In genomic region chr4:66404201-66404711, GRCm38 (mm10) we compare ENCODE assay signal across 8 mouse cellular contexts. TPM values are rescaled to one million over a fixed set of nuclear protein-coding genes. Genes with fewer than 3 reads are reported as not detected.
DNase-seq lines count a peak whose midpoint lies in the region; ATAC-seq and TF ChIP-seq lines count a peak whose summit lies in the region.

Gene Astn2 (minus strand): TSS chr4:66404611.

- DNase-seq in ovary, postnatal 10 days (ENCODE audit: low spot score), result peak; percentile 7
- no peak for DNase-seq in ovary, postnatal 36 days (ENCODE audit: low spot score)
- DNase-seq in cerebellum, postnatal 10 days, result peak; percentile 77 to 88
- DNase-seq in layer of hippocampus, adult 2 months (ENCODE audit: low spot score in 2 of 2), result peak in 1 of 2 experiments; percentile 32
- DNase-seq in stomach, postnatal 0 days (ENCODE audit: low spot score), result peak; percentile 17
- DNase-seq in urinary bladder, postnatal 36 days (ENCODE audit: low spot score in 2 of 2), result no peak

- peak; percentile 40; the same call in 1 of the 2 replicates for ATAC-seq in granulocyte monocyte progenitor cell, adult 5-6 weeks (replicated peaks; ENCODE audit: poor library complexity, severe bottlenecking)
- peak; percentile 76 for ATAC-seq in lung, embryonic 16.5 days (ENCODE audit: low read depth)
- peak; percentile 10; the same call in 1 of the 2 replicates for ATAC-seq in stomach, postnatal 0 days (ENCODE audit: low FRiP score, low TSS enrichment)

- no peak for TF ChIP-seq EP300 in stomach, postnatal 0 days (optimal IDR thresholded peaks at IDR 0.05)

- H3K4me1 ChIP-seq in lung, embryonic 16.5 days (replicated peaks; ENCODE audit: control insufficient read depth, insufficient read depth, low read length), result no peaks in the 10 kb centered on the region; the same call in 1 of the 2 replicates
- 0 out of 2 replicates have a peak, but pooled peaks cover 2% of the 10 kb centered on the region for H3K4me1 ChIP-seq in stomach, postnatal 0 days (replicated peaks; ENCODE audit: control insufficient read depth, insufficient read depth)

- no peak for TF ChIP-seq CTCF in layer of hippocampus, adult 2 months (conservative IDR thresholded peaks at IDR 0.05)
- no peak for TF ChIP-seq CTCF in stomach, postnatal 0 days (IDR thresholded peaks at IDR 0.05; ENCODE audit: low read depth)

- peak within 1 kb of the TSS; percentile 75 for H3K27ac ChIP-seq in layer of hippocampus, adult 2 months
- no peak within 1 kb of the TSS for H3K27ac ChIP-seq in lung, embryonic 16.5 days (ENCODE audit: low read length)
- no peak within 1 kb of the TSS for H3K27ac ChIP-seq in stomach, postnatal 0 days (replicated peaks)

- peak within 1 kb of the TSS; percentile 63 for H3K9ac ChIP-seq in lung, embryonic 16.5 days (ENCODE audit: low read length)
- H3K9ac ChIP-seq in stomach, postnatal 0 days (ENCODE audit: low read length), result peak within 1 kb of the TSS; percentile 48

- peak within 1 kb of the TSS; percentile 72 for H3K4me3 ChIP-seq in layer of hippocampus, adult 2 months
- H3K4me3 ChIP-seq in lung, embryonic 16.5 days (ENCODE audit: low read length), result peak within 1 kb of the TSS; percentile 68
- H3K4me3 ChIP-seq in stomach, postnatal 0 days (ENCODE audit: low read depth, low read length), result peak within 1 kb of the TSS; percentile 57

- peak within 1 kb of the TSS; percentile 93 for H3K4me2 ChIP-seq in lung, embryonic 16.5 days (ENCODE audit: low read depth, low read length)
- peak within 1 kb of the TSS; percentile 93 for H3K4me2 ChIP-seq in stomach, postnatal 0 days (replicated peaks; ENCODE audit: low read depth)

- no peaks in the 10 kb centered on the region for H3K36me3 ChIP-seq in lung, embryonic 16.5 days (ENCODE audit: control insufficient read depth, insufficient read depth, low read length)
- no peaks in the 10 kb centered on the region for H3K36me3 ChIP-seq in stomach, postnatal 0 days (ENCODE audit: control insufficient read depth, insufficient read depth, low read length)

- H3K27me3 ChIP-seq in lung, embryonic 16.5 days (ENCODE audit: control insufficient read depth, insufficient read depth, low read depth, low read length), result peaks cover 37% of the 10 kb centered on the region
- H3K27me3 ChIP-seq in stomach, postnatal 0 days (ENCODE audit: control insufficient read depth, insufficient read depth, low read length), result no peaks in the 10 kb centered on the region

- WGBS in lung, embryonic 16.5 days, result 2% methylated on average over 10 of the region's 56 CpGs
- under 1% methylated on average over 26 of the region's 56 CpGs for WGBS in stomach, postnatal 0 days

- H3K9me3 ChIP-seq in lung, embryonic 16.5 days (ENCODE audit: control insufficient read depth, low read length), result no peaks in the 10 kb centered on the region
- H3K9me3 ChIP-seq in stomach, postnatal 0 days (ENCODE audit: control insufficient read depth, low read length), result no peaks in the 10 kb centered on the region

RNA-seq across cellular contexts. Expression of gene Astn2, which starts in this region (rescaled TPM):
- not detected in 2 replicates for total RNA-seq in granulocyte monocyte progenitor cell, adult 5-6 weeks (2014; fragmentation: Nextera tagmentation)
- total RNA-seq in granulocyte monocyte progenitor cell, adult 5-6 weeks (2017), result not detected in 2 replicates
- total RNA-seq in layer of hippocampus, adult 2 months (2021), result 10 to 100 TPM; 22.8 to 23.1 TPM
- polyA plus RNA-seq in lung, embryonic 16.5 days (2015; fragmentation: Nextera tagmentation; extraction: Ambion mirVana), result 0.08 and 0.36 TPM in 2 replicates
- polyA plus RNA-seq in stomach, postnatal 0 days (2015; fragmentation: Nextera tagmentation; extraction: Ambion mirVana), result 0.16 and 0.21 TPM in 2 replicates

Comparison
In these comparisons a context has a peak if more than half of its experiments do, and no peak if none do; other contexts are left out.
1. RNA of gene Astn2 (total RNA-seq): 22.8 to 23.1 TPM in layer of hippocampus, adult 2 months; not detected in granulocyte monocyte progenitor cell, adult 5-6 weeks; every median in the first group is over 10 times any median in the second.
2. DNase-seq: peak in ovary, postnatal 10 days (single experiment) and cerebellum, postnatal 10 days (2 of 2); none in ovary, postnatal 36 days (single experiment) and urinary bladder, postnatal 36 days (0 of 2).
3. Peak in ATAC-seq in granulocyte monocyte progenitor cell, adult 5-6 weeks; RNA of the gene not detected or under 1 TPM.
4. Peak in ATAC-seq, H3K4me3 ChIP-seq, H3K9ac ChIP-seq and H3K4me2 ChIP-seq in lung, embryonic 16.5 days; RNA of the gene not detected or under 1 TPM.
5. Peak in DNase-seq, ATAC-seq, H3K4me3 ChIP-seq, H3K9ac ChIP-seq and H3K4me2 ChIP-seq in stomach, postnatal 0 days; RNA of the gene not detected or under 1 TPM.
6. ATAC-seq: peak in every context shown above with its lines; median percentile 76 in lung, embryonic 16.5 days; 40 in granulocyte monocyte progenitor cell, adult 5-6 weeks; 10 in stomach, postnatal 0 days.
7. Peak in every context shown above with its lines, with median percentiles within 50 percentile points of each other: H3K4me3 ChIP-seq.